Mouse (Mus musculus): ENCODE data around the gene Cacna1i. TPM values are rescaled to one million over a fixed set of nuclear protein-coding genes. Genes with fewer than 3 reads are reported as not detected.

Gene Cacna1i
- 4.4 and 8.1 TPM in 2 replicates for polyA plus RNA-seq (2012; ENCODE audit: low replicate concordance)

DNA sequence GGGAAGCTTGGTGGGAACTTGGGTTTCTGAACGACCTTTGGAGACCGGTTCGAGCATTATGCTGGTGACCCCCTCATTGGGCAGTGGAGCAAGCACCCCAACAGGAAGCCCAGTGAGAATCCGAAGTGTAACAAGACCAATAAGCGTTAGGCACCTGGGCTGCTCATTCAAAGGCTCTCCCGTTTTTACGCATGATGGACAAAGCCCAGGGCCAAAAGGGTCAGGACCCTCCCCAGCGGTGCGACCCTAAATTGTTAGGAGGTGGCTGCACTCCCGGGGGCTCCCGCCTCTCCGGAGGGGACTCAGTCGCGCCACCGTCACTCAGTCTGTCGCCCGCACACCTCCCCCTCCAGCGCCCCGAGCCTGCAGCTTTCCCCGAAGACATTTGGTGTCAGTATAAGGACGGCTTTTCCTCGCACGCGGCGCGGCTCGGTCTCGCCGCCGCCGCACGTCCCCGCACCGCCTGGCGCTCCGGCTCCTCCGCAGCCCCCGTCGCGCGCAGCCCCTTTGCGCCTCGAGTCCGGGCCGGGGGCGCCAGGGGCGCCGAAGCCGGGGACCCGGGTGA, at the start of gene Cacna1i:
TSS of gene Cacna1i (plus strand) at position 388 of the 565 bp plus-strand sequence.

DNA sequence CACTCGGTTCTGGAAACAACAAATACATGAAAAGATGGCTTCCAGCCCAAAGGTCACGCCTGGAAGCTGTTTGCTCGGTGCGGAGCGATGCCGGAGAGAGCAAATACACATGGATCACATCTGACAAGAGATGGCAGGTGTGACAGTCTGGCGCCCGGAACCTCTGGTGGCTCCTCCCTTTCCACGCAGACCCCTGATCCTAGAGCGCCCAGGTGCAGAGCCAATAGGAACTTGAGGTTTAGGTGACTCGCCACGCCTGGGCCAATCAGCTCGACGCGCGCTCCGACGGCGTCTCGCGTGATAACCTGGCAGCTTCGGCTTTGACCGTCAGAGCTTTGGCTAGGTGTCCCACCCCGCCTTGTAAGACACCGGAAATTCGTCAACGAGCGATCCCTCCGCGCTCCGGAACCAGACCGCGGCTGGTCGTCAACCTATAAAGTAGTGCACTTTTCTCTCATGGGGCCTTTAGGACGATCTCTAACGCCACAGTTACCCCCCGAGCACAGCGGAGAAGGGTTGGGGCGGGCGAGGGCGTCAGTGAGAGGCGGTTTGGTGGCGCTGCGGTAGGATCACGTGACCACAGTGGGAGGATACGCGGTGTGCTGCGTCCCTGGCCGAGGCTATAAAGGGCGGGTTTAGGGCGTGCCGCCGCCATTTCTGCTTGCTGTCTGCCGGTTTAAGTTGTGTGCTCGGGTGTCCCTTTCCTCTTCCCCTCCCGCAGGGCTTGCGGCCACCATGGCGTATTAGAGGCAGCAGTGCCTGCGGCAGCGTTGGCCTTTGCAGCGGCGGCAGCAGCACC, 32.0 kb upstream of the Cacna1i start, which contains the start of gene Atf4:
TSS of gene Atf4 (plus strand) at position 338 of the 799 bp plus-strand sequence.

DNA sequence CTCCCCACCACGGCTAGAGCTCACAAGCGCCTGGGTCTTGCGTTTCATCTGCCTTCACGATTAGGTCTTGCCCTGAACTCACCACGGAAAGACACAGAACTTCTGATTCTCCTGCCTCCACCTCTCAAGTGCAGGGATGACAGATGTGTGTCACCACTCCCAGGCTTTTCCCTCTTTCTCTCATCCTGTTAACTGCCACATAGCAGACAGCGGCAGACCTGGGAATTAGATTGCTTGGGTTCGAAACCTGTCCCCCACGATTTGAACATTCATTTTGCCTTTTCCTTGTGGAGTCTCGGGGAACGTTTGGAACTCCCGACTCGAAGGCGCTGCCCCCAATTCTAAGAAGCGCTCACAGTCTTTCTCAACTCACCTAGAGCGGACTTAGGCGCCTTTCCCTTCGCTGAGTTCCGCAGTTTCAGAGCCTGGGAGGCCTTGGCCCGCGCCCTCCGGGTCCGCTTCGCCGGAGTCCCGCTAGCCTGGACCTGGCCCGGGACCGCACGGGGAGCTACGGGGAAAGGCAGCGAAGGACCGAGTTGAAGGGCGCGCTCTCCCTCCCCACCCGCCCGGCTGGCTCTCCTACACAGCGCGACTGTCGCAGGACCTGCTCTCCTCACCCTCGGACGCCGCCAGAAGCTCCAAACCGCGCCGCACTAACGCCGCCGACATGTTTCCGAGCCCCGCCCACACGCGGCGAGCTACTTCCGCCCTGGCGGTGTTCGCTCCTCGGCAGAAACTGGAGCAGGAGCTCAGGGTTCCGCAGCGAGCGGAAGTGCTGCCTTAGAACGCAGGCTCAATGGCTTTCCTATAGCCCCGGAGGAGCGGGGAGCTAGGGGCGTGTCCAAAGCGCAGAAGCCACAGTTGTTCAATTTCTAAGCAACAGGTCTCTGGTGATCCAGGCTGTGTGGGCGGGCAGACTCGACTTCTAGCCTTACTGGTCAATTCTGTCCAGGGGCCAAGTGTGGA, 23.1 kb upstream of the Cacna1i start, which contains the start of gene Rps19bp1:
TSS of gene Rps19bp1 (minus strand) at position 706 of the 966 bp plus-strand sequence.

Other genes starting within 250 kb of the Cacna1i start
- 30.7 and 39.5 TPM in 2 replicates for gene Syngr1, start 195.9 kb upstream of the Cacna1i start, polyA plus RNA-seq (2012; ENCODE audit: low replicate concordance)
- 58.6 and 139 TPM in 2 replicates for gene Rpl3, start 195.4 kb upstream of the Cacna1i start, polyA plus RNA-seq (2012; ENCODE audit: low replicate concordance)
- gene Tab1, start 154.1 kb upstream of the Cacna1i start, polyA plus RNA-seq (2012; ENCODE audit: low replicate concordance): 14.4 and 29.5 TPM in 2 replicates
- gene Mgat3, start 113.5 kb upstream of the Cacna1i start, polyA plus RNA-seq (2012; ENCODE audit: low replicate concordance): 0.07 TPM in 1 of 2 replicates, not detected in the other
- 6.9 and 57.9 TPM in 2 replicates for gene Mief1, start 53.2 kb upstream of the Cacna1i start, polyA plus RNA-seq (2012; ENCODE audit: low replicate concordance)
- 3.6 TPM in 1 of 2 replicates, not detected in the other for gene AC140267.1, start 51.4 kb upstream of the Cacna1i start, polyA plus RNA-seq (2012; ENCODE audit: low replicate concordance)
- 196 and 453 TPM in 2 replicates for gene Atf4, start 32.1 kb upstream of the Cacna1i start, polyA plus RNA-seq (2012; ENCODE audit: low replicate concordance)
- 35.2 and 71.2 TPM in 2 replicates for gene Rps19bp1, start 22.9 kb upstream of the Cacna1i start, polyA plus RNA-seq (2012; ENCODE audit: low replicate concordance)

All from leukemia stem cell, adult 10-12 weeks (primary cell).